Mouse (Mus musculus) hindbrain, embryonic 13.5 days (tissue): ENCODE measurements around the gene Olfr259. TPM values are rescaled to one million over a fixed set of nuclear protein-coding genes. Genes with fewer than 3 reads are reported as not detected.

Experiments
- ATAC-seq: fragments of 200-750 bp; cut with Nextera tagmentation; 2 replicates; pipeline ENCODE4 v1.8.0; 2017; ENCODE audit warnings: moderate TSS enrichment; ENCODE audit not compliant: low FRiP score
- H3K27ac ChIP-seq: fragments of 300-500 bp; sonication (generic); 2 replicates; pipeline ENCODE4 v1.5.1; 2015; ENCODE audit warnings: inconsistent platforms, mild to moderate bottlenecking, moderate library complexity
- H3K27me3 ChIP-seq: fragments of 300-500 bp; sonication (generic); 2 replicates; pipeline ENCODE4 v1.6.1; 2015; ENCODE audit warnings: mild to moderate bottlenecking, inconsistent platforms
- H3K36me3 ChIP-seq: fragments of 300-500 bp; sonication (generic); 2 replicates; pipeline ENCODE4 v1.6.1; 2015; ENCODE audit warnings: mild to moderate bottlenecking, inconsistent platforms
- H3K4me1 ChIP-seq: fragments of 300-500 bp; sonication (generic); replicated peaks from 2 replicates; pipeline ENCODE4 v1.6.1; 2015; ENCODE audit warnings: inconsistent platforms
- H3K4me2 ChIP-seq: fragments of 300-500 bp; sonication (generic); 2 replicates; pipeline ENCODE4 v1.6.1; 2015; ENCODE audit warnings: inconsistent platforms, mild to moderate bottlenecking, moderate library complexity
- H3K4me3 ChIP-seq: fragments of 300-500 bp; sonication (generic); 2 replicates; pipeline ENCODE4 v1.5.1; 2015; ENCODE audit warnings: mild to moderate bottlenecking, inconsistent platforms
- H3K9ac ChIP-seq: fragments of 300-500 bp; sonication (generic); 2 replicates; pipeline ENCODE4 v1.6.1; 2015; ENCODE audit warnings: mild to moderate bottlenecking, inconsistent platforms
- H3K9me3 ChIP-seq: fragments of 300-500 bp; sonication (generic); 2 replicates; pipeline ENCODE4 v1.6.1; 2016; ENCODE audit warnings: inconsistent platforms
- WGBS: fragments of 180-500 bp; shearing (Covaris S2); methylation state at CpG from one replicate; pipeline ENCODE4 v1.1.7; 2015; 5-methylcytosine and 5-hydroxymethylcytosine counted together
- polyA plus RNA-seq: library from polyadenylated mRNA; unstranded; fragments of >200 nt; fragmentation: Nextera tagmentation; extraction: Ambion mirVana; gene quantifications from 2 replicates; pipeline ENCODE4 v1.2.1, GENCODE M21; 2015

Olfr259 gene
- not detected in 2 replicates for polyA plus RNA-seq

DNA sequence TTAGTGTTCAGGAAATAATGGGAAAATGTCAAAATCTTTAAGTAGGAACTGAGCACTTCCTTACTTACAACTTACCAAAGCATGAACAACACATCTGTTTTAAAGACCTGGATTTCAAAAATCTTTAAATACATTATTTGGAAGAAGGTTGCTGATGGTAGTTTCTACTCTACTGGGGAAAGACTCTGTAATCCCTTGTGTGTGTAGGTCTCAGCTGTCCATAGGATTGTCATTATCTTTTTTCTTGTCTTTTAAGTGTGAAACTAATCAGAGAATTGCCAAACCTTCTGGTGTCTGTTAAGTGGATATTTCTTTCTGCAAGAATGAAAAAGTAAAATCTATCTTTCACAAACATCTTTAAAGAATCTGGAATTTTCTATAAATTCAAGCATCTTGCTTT is at the start of gene Olfr259:
Gene Olfr259 (minus strand): TSS at position 101 of the 400 bp plus-strand sequence.
- no peak within 1 kb of the TSS for H3K9ac ChIP-seq
- H3K4me1 ChIP-seq, result no peaks in the 10 kb centered on the region
- ATAC-seq, result no peak
- H3K4me2 ChIP-seq, result no peak within 1 kb of the TSS
- H3K36me3 ChIP-seq, result no peaks in the 10 kb centered on the region
- no peaks in the 10 kb centered on the region for H3K9me3 ChIP-seq
- H3K27me3 ChIP-seq, result no peaks in the 10 kb centered on the region
- H3K27ac ChIP-seq, result no peak within 1 kb of the TSS
- H3K4me3 ChIP-seq, result no peak within 1 kb of the TSS

GRCm38 (mm10) chr2:87152524-87152923 is 38.2 kb upstream of the Olfr259 start, which contains the start of gene Olfr1111:
Gene Olfr1111 (minus strand): TSS chr2:87152624.
- no peak within 1 kb of the TSS for H3K9ac ChIP-seq
- no peaks in the 10 kb centered on the region for H3K27me3 ChIP-seq
- H3K36me3 ChIP-seq, result no peaks in the 10 kb centered on the region
- H3K4me3 ChIP-seq, result no peak within 1 kb of the TSS
- no peak within 1 kb of the TSS for H3K4me2 ChIP-seq
- no peak within 1 kb of the TSS for H3K27ac ChIP-seq
- H3K4me1 ChIP-seq, result no peaks in the 10 kb centered on the region
- no peaks in the 10 kb centered on the region for H3K9me3 ChIP-seq
- no peak for ATAC-seq

DNA sequence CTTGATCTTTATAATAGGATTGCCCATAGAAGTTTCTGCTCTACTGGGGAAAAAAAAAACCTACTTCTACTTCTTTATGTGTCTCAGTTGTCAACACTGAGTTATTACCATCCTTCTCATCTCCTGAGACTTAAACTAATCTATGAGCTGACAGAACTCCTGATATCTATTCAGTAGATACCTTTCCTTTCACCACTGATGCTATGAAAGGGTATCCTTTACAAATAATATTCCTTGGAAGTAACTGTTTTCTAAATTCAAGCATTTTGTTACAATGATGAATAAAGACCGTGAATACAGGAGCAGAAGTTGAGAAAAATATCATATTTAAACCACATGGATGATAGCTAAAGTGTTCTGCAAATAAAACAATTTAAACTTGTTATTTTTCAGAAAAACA is 25.8 kb upstream of the Olfr259 start, which contains the start of gene Olfr1110:
Gene Olfr1110 (minus strand): TSS at position 101 of the 400 bp plus-strand sequence.
- ATAC-seq, result no peak
- Histone ChIP-seq H3K27me3 (no peaks in the 10 kb centered on the region), H3K9ac (no peak within 1 kb of the TSS), H3K9me3 (no peaks in the 10 kb centered on the region), H3K4me3 (no peak within 1 kb of the TSS), H3K27ac (no peak within 1 kb of the TSS), H3K36me3 (no peaks in the 10 kb centered on the region), H3K4me1 (no peaks in the 10 kb centered on the region), H3K4me2 (no peak within 1 kb of the TSS)
- 92% methylated on average over 1 of the region's 1 CpGs for WGBS

DNA sequence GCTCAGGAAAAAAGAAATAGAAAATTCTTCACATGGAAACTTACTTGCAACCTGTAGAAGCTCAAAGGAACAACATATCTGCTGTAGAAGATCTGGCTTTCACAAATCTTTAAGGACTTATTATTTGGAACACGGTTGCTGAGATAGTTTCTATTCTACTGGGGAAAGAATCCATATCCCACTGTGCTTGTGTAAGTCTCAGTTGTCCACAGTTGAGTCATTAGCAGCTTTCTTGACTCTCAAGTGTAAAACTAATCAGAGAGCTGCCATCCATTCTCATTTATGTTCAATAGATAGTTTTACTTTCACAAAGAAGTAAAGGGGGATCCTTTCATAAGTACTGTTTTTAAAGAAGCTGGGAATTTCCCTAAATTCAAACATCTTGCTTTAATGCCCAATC is 18.5 kb downstream of the Olfr259 start, which contains the start of gene Olfr1109:
Gene Olfr1109 (minus strand): TSS at position 101 of the 400 bp plus-strand sequence.
- 80% methylated on average over 1 of the region's 1 CpGs for WGBS
- Histone ChIP-seq H3K4me1 (no peaks in the 10 kb centered on the region), H3K4me3 (no peak within 1 kb of the TSS)

GRCm38 (mm10) chr2:87075717-87076116 is 38.6 kb downstream of the Olfr259 start, which contains the start of gene Olfr1107:
Gene Olfr1107 (minus strand): TSS chr2:87075817.
- Histone ChIP-seq H3K4me2 (no peak within 1 kb of the TSS), H3K4me1 (no peaks in the 10 kb centered on the region), H3K9me3 (no peaks in the 10 kb centered on the region), H3K9ac (no peak within 1 kb of the TSS), H3K27ac (no peak within 1 kb of the TSS), H3K4me3 (no peak within 1 kb of the TSS), H3K27me3 (no peaks in the 10 kb centered on the region), H3K36me3 (no peaks in the 10 kb centered on the region)
- no peak for ATAC-seq
- WGBS, result 91% methylated on average over 1 of the region's 1 CpGs

More for the DNA sequence above, 18.5 kb downstream of the Olfr259 start, which contains the start of gene Olfr1109:
- Histone ChIP-seq H3K36me3 (no peaks in the 10 kb centered on the region), H3K27me3 (no peaks in the 10 kb centered on the region), H3K27ac (no peak within 1 kb of the TSS), H3K4me2 (no peak within 1 kb of the TSS), H3K9me3 (no peaks in the 10 kb centered on the region), H3K9ac (no peak within 1 kb of the TSS)
- ATAC-seq, result no peak

Other genes with a start within 250 kb of the Olfr259 start
- gene Gm13723, start 239.8 kb downstream of the Olfr259 start, polyA plus RNA-seq, result not detected in 2 replicates
- not detected in 2 replicates for gene Olfr1097, start 222.4 kb downstream of the Olfr259 start, polyA plus RNA-seq
- gene Olfr1098, start 190.0 kb downstream of the Olfr259 start, polyA plus RNA-seq, result not detected in 2 replicates
- not detected in 2 replicates for gene Olfr1099, start 153.9 kb downstream of the Olfr259 start, polyA plus RNA-seq
- not detected in 2 replicates for gene Olfr1100, start 134.6 kb downstream of the Olfr259 start, polyA plus RNA-seq
- gene Olfr1101, start 123.3 kb downstream of the Olfr259 start, polyA plus RNA-seq, result not detected in 2 replicates
- gene Olfr1102, start 116.2 kb downstream of the Olfr259 start, polyA plus RNA-seq, result not detected in 2 replicates
- not detected in 2 replicates for gene Olfr1104, start 87.5 kb downstream of the Olfr259 start, polyA plus RNA-seq
- not detected in 2 replicates for gene Olfr1105, start 78.0 kb downstream of the Olfr259 start, polyA plus RNA-seq
- gene Olfr1106, start 62.3 kb downstream of the Olfr259 start, polyA plus RNA-seq, result not detected in 2 replicates
- not detected in 2 replicates for gene Olfr1107, start 38.8 kb downstream of the Olfr259 start, polyA plus RNA-seq
- gene Olfr1109, start 18.6 kb downstream of the Olfr259 start, polyA plus RNA-seq, result not detected in 2 replicates
- not detected in 2 replicates for gene Olfr1110, start 25.7 kb upstream of the Olfr259 start, polyA plus RNA-seq
- gene Olfr1111, start 38.1 kb upstream of the Olfr259 start, polyA plus RNA-seq, result not detected in 2 replicates
- gene Olfr1112, start 73.2 kb upstream of the Olfr259 start, polyA plus RNA-seq, result not detected in 2 replicates
- gene Olfr1113, start 94.4 kb upstream of the Olfr259 start, polyA plus RNA-seq, result not detected in 2 replicates
- gene Olfr1115, start 133.4 kb upstream of the Olfr259 start, polyA plus RNA-seq, result not detected in 2 replicates
- gene Olfr1116, start 153.0 kb upstream of the Olfr259 start, polyA plus RNA-seq, result not detected in 2 replicates
- gene Olfr1118, start 193.0 kb upstream of the Olfr259 start, polyA plus RNA-seq, result not detected in 2 replicates
- not detected in 2 replicates for gene Olfr1120, start 240.2 kb upstream of the Olfr259 start, polyA plus RNA-seq